Mouse (Mus musculus) right cerebral cortex, postnatal 10 days (tissue): ENCODE data around the gene Cald1.
A peak's percentile ranks its signal among the peaks of the same experiment; 100 is the strongest.

Experiments
- DNase-seq, 2 experiments: peaks; one replicate each; pipeline ENCODE4 v3.0.0; 2021; ENCODE audit warnings: low spot score in 2 of 2

The Cald1 gene

GRCm38 (mm10) chr6:34598121-34599065 is at the start of gene Cald1:
Gene Cald1, plus strand, starts transcription at chr6:34598500.
- DNase-seq: peak in 1 of 2 experiments; percentile 21

- DNase-seq: peak in 1 of 2 experiments; percentile 32
Observed at GRCm38 (mm10) chr6:34549017-34549416, 49.3 kb upstream of the Cald1 start.

- DNase-seq: no peak
Observed at GRCm38 (mm10) chr6:34552489-34553157, 45.7 kb upstream of the Cald1 start.

GRCm38 (mm10) chr6:34554291-34554997 is 43.9 kb upstream of the Cald1 start:
- DNase-seq: no peak

- no peak for DNase-seq
Observed at GRCm38 (mm10) chr6:34559521-34559920, 38.8 kb upstream of the Cald1 start.

GRCm38 (mm10) chr6:34565176-34565880 is 33.0 kb upstream of the Cald1 start:
- DNase-seq: no peak

GRCm38 (mm10) chr6:34567298-34567697 is 31.0 kb upstream of the Cald1 start:
- DNase-seq: no peak

- DNase-seq: no peak
Observed at GRCm38 (mm10) chr6:34579504-34580068, 18.7 kb upstream of the Cald1 start.

GRCm38 (mm10) chr6:34583365-34583764 is 14.9 kb upstream of the Cald1 start:
- no peak for DNase-seq

- peak; percentile 56 to 66 for DNase-seq
Observed at GRCm38 (mm10) chr6:34588066-34588465, 10.2 kb upstream of the Cald1 start.

- DNase-seq: no peak
Observed at GRCm38 (mm10) chr6:34590716-34591115, 7.6 kb upstream of the Cald1 start.

GRCm38 (mm10) chr6:34593353-34593752 is 4.9 kb upstream of the Cald1 start:
- DNase-seq: no peak

- DNase-seq: no peak
Observed at GRCm38 (mm10) chr6:34597316-34597715, 984 bp upstream of the Cald1 start.

GRCm38 (mm10) chr6:34599171-34599570 is 871 bp downstream of the Cald1 start:
- no peak for DNase-seq

GRCm38 (mm10) chr6:34599631-34600111 is 1.4 kb downstream of the Cald1 start:
- DNase-seq: no peak

GRCm38 (mm10) chr6:34600850-34601249 is 2.5 kb downstream of the Cald1 start:
- no peak for DNase-seq

- DNase-seq: no peak
Observed at GRCm38 (mm10) chr6:34602091-34602490, 3.8 kb downstream of the Cald1 start.

GRCm38 (mm10) chr6:34606407-34606806 is 8.1 kb downstream of the Cald1 start:
- no peak for DNase-seq

GRCm38 (mm10) chr6:34608603-34609002 is 10.3 kb downstream of the Cald1 start:
- DNase-seq: no peak

- DNase-seq: peak in 1 of 2 experiments; percentile 28
Observed at GRCm38 (mm10) chr6:34609892-34610829, 11.9 kb downstream of the Cald1 start.
